Mouse (Mus musculus) Patski (cell line): ENCODE results near the gene Spink4. TPM values are rescaled to one million over a fixed set of nuclear protein-coding genes. Genes with fewer than 3 reads are reported as not detected.

Experiments used
- ATAC-seq: fragments of 100-300 bp; one replicate; pipeline ENCODE4 v1.8.0; 2021
- CTCF ChIA-PET: fragments of 350-600 bp; sonication (Branson Sonifier 250); formaldehyde crosslinking; loops from one replicate; lab custom pipeline; 2022; ENCODE audit warnings: inconsistent platforms; lab: Charles Lee
- POLR2A ChIA-PET: fragments of 350-600 bp; sonication (Branson Sonifier 250); formaldehyde crosslinking; loops from one replicate; lab custom pipeline; 2022; ENCODE audit warnings: antibody characterized with exemption, inconsistent platforms; lab: Charles Lee
- DNase-seq: peaks from one replicate; pipeline ENCODE4 v3.0.0-alpha.2; 2011; ENCODE audit warnings: low read depth, low spot score
- H3K27me3 ChIP-seq: fragments of 371-371 bp; one replicate; pipeline ENCODE4 v1.5.1; 2021
- CTCF ChIP-seq: fragments of 100-300 bp; IDR thresholded peaks from one replicate; pipeline ENCODE4 v1.5.1; 2021
- in situ Hi-C: fragments of 300-500 bp; cut with MboI; formaldehyde crosslinking; loops from 3 replicates; pipeline ENCODE4 v1.11.1; 2018; ENCODE audit warnings: low pct_unique_long_range_greater_than_20kb, mixed read lengths
- polyA plus RNA-seq: library from polyadenylated mRNA; unstranded; gene quantifications from one replicate; pipeline ENCODE4 v1.2.3, GENCODE M21; 2021

Gene Spink4
- polyA plus RNA-seq, 1 experiment from 2014 or later: not detected

DNA sequence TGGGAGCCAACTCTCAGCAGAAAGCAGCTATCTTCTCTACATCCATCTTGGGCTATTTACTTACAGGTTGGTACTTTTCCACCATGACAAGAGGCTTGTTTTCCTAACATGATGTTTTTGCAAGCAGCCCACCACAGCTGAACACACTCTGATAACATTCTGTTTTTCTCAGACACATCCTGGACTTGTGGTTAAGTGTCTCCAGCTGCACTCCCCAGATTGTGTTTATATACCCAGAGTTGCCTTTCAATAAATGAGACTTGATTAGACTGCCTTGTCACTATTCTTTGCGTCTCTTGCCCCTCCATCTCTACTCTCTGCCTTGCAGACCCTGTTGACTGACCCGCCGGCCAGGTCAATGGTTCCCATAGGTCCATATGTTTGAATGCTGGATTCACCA, 19.8 kb upstream of the Spink4 start:
- H3K27me3 ChIP-seq: no peaks in the 10 kb centered on the region
- DNase-seq (no peak), ATAC-seq (no peak)
- ChIA-PET POLR2A (no interaction called here), CTCF (interaction anchor here (1.5 to 1.7 kb wide), 2 partner anchors 13 to 127 kb away, joined by 3 to 6 read pairs; no protein-coding TSS in a partner anchor)
- no peak for TF ChIP-seq CTCF
- in situ Hi-C loops: no loop called here

- DNase-seq: no peak
- no peak for TF ChIP-seq CTCF
- ChIA-PET CTCF (interaction anchor here (1.7 kb wide), 1 partner anchor 127 kb away, joined by 6 read pairs; no protein-coding TSS in a partner anchor), POLR2A (no interaction called here)
- in situ Hi-C loops: no loop called here
- ATAC-seq: no peak
- H3K27me3 ChIP-seq: no peaks in the 10 kb centered on the region
Measured at GRCm38 (mm10) chr4:40900612-40901011, 19.2 kb upstream of the Spink4 start.

DNA sequence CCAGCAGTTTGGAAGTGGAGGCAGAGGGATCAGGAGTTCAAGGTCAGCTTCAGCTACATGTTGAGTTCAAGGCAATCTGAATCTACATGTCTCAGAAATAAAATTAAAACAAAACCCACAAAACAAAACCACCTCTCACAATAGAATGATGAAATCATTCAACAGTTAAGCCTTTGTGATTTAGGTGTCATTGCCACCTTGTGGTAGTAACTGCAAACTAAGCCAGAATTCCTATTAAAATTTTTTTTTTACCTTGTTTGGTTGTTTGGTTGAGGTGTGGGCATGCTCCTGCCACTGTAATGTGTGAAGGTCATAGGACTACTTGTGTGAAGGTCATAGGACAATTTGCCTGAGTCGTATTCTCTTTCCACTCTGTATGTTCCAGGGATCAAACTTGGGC, 13.6 kb upstream of the Spink4 start:
- TF ChIP-seq CTCF: peak; percentile 50
- ATAC-seq (peak; percentile 17), DNase-seq (no peak)
- in situ Hi-C loops: loop anchor here (5.0 kb wide), 1 partner anchor 134 kb away; no protein-coding TSS in a partner anchor
- ChIA-PET CTCF (interaction anchor here (1.0 to 3.9 kb wide), 7 partner anchors 21 to 131 kb away, joined by 3 to 52 read pairs (median 3); no protein-coding TSS in a partner anchor), POLR2A (no interaction called here)
- H3K27me3 ChIP-seq: no peaks in the 10 kb centered on the region

- no peak for DNase-seq
- in situ Hi-C loops: loop anchor here (5.0 kb wide), 1 partner anchor 136 kb away; no protein-coding TSS in a partner anchor
Measured at GRCm38 (mm10) chr4:40908261-40908969, 11.4 kb upstream of the Spink4 start.

DNA sequence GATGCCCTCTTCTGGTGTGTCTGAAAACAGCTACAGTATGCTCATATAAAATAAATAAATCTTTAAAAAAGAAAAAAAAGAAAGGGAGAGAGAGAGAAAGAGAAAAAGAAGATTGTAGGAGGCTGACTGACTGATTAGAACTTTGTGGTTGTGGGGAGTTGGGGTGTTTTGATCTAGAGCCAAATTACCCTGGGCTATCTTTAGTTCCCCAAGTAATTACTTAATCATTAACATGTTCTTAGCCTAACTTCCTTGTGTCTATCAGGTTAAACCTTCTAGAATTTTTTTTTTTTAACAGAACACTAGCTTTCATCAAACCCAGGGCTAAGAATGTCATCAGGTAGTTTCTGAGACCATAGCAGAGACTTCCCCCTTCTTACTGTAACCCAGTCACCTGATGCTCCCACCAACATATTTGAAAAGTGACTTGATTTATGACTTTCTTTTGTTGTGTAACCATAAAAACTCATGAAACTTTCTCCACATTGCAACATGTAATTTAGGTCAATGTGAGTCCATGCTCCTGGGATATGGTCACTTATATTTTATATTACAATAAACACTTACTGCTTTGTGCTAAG, 5.5 kb upstream of the Spink4 start:
- POLR2A ChIA-PET: no interaction called here
- DNase-seq (peak; percentile 3), ATAC-seq (no peak)
- CTCF ChIA-PET: interaction anchor here (0.6 to 1.4 kb wide), 4 partner anchors 22 to 141 kb away, joined by 3 read pairs; no protein-coding TSS in a partner anchor
- H3K27me3 ChIP-seq: no peaks in the 10 kb centered on the region
- TF ChIP-seq CTCF: no peak
- in situ Hi-C loops: no loop called here

More at GRCm38 (mm10) chr4:40908261-40908969, 11.4 kb upstream of the Spink4 start:
- CTCF ChIA-PET: interaction anchor here (1.3 to 3.9 kb wide), 2 partner anchors 30 to 134 kb away, joined by 6 to 52 read pairs; no protein-coding TSS in a partner anchor
- TF ChIP-seq CTCF: no peak
- POLR2A ChIA-PET: interaction anchor here (0.6 kb wide), 1 partner anchor 41 kb away, joined by 3 read pairs; no protein-coding TSS in a partner anchor
- ATAC-seq: no peak
- no peaks in the 10 kb centered on the region for H3K27me3 ChIP-seq

DNA sequence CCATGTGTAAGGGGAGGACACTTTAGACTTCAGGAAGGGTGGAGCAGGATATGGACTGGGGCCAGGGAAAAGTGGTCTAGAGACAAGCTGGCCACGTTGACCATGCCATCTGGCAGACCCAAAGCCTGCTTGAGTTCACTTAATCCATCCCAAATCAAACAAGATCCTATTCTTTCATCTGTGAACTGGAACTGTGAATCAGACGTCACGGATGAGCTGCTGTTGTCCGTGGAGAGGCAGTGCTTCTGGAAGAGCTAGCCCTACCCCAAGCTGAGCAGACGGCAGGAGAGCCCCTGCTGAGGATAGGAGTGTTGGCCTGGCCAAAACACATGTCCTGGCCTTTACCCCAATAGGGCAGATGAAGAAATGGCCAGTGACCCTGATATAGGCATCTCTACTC, 3.9 kb upstream of the Spink4 start:
- ChIA-PET POLR2A (no interaction called here), CTCF (interaction anchor here (1.2 kb wide), 1 partner anchor 141 kb away, joined by 3 read pairs; no protein-coding TSS in a partner anchor)
- H3K27me3 ChIP-seq: no peaks in the 10 kb centered on the region
- ATAC-seq (peak; percentile 92), DNase-seq (peak; percentile 78)
- in situ Hi-C loops: no loop called here
- TF ChIP-seq CTCF: no peak

- H3K27me3 ChIP-seq: no peaks in the 10 kb centered on the region
- CTCF ChIA-PET: interaction anchor here (1.2 kb wide), 1 partner anchor 142 kb away, joined by 3 read pairs; no protein-coding TSS in a partner anchor
- ATAC-seq (no peak), DNase-seq (no peak)
- POLR2A ChIA-PET: no interaction called here
- no peak for TF ChIP-seq CTCF
- in situ Hi-C loops: no loop called here
Measured at GRCm38 (mm10) chr4:40916592-40917155, 3.2 kb upstream of the Spink4 start.

DNA sequence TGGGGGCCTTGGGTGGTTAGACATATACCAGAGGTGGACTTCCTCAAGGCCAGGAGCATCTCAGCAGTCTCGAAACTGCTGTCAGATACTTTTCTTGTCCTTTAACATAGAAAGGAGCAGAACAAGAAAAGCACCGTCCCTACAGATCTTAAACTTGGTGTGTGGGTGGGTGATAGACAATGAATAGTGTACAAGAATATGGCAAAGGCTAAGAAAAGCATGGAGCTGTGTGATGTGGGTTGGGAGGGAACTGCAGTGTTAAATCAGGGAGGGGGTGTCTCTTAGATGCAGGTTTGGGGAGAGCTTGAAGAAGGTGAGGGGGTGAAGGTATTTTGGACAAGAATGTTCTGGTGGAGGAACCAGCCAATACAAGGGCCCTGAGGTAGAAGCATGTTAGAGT, 724 bp downstream of the Spink4 start:
- H3K27me3 ChIP-seq: no peaks in the 10 kb centered on the region
- CTCF ChIA-PET: no interaction called here
- DNase-seq: no peak
- in situ Hi-C loops: no loop called here
- TF ChIP-seq CTCF: no peak
- no peak for ATAC-seq
- POLR2A ChIA-PET: no interaction called here

GRCm38 (mm10) chr4:40921288-40921687, 1.4 kb downstream of the Spink4 start:
- no peak for DNase-seq
- in situ Hi-C loops: no loop called here
- no peak for ATAC-seq
- ChIA-PET CTCF (interaction anchor here (0.7 kb wide), 1 partner anchor 127 kb away, joined by 3 read pairs; no protein-coding TSS in a partner anchor), POLR2A (no interaction called here)
- no peak for TF ChIP-seq CTCF
- H3K27me3 ChIP-seq: no peaks in the 10 kb centered on the region

DNA sequence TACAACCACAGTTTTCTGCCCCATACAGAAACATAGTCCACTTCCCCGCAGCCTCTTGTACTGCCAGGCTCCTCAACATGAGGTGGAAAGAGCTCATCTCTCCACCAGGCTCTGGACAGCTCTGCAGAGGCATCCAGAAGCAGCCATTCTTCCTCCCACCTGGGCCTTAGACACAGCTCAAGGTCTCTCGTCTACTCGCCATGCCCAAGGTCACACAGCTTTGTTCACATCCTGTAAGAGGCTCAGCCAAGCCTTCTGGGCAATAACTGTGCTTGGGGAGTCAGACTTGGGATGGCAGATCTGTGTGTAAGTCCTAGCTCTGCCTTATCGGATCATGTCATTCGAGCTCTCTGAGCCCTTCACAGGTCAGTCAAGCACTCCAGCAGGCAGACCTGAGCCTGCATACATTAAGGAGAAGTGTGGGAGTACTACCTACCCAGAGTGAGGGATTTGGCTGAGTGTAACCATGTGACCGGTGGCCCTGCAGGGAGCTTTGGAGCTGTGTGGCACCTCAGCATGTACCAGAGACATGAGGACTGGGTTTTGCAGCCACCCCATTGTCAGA, 3.3 kb downstream of the Spink4 start:
- ChIA-PET POLR2A (no interaction called here), CTCF (no interaction called here)
- no peak for ATAC-seq
- TF ChIP-seq CTCF: no peak
- in situ Hi-C loops: no loop called here
- H3K27me3 ChIP-seq: no peaks in the 10 kb centered on the region
- DNase-seq: no peak
